Mouse (Mus musculus) CH12.LX (cell line): ENCODE measurements around the gene Wdr63.

Experiments used
- EP300 ChIP-seq: IDR thresholded peaks from 2 replicates; pipeline ENCODE4 v1.6.1; 2011; ENCODE audit warnings: low read length, improper control_type of control experiment
- ETS1 ChIP-seq: conservative IDR thresholded peaks from 2 replicates; pipeline ENCODE4 v1.6.1; 2012; ENCODE audit warnings: low read depth, mild to moderate bottlenecking, inconsistent platforms, low read length, improper control_type of control experiment, moderate library complexity
- IRF4 ChIP-seq: IDR thresholded peaks from 2 replicates; pipeline ENCODE4 v1.6.1; 2014; ENCODE audit warnings: low read depth, mild to moderate bottlenecking, inconsistent platforms, low read length, improper control_type of control experiment
- POLR2A ChIP-seq: IDR thresholded peaks from 2 replicates; pipeline ENCODE4 v1.6.1; 2011; ENCODE audit warnings: low read depth, mild to moderate bottlenecking, improper control_type of control experiment, low read length
- POLR2AphosphoS2 ChIP-seq: IDR thresholded peaks from 2 replicates; pipeline ENCODE4 v1.6.1; 2011; ENCODE audit warnings: low read depth, low read length, improper control_type of control experiment
- SIN3A ChIP-seq: IDR thresholded peaks from 2 replicates; pipeline ENCODE4 v1.6.1; 2012; ENCODE audit warnings: low read length, improper control_type of control experiment, inconsistent platforms

DNA sequence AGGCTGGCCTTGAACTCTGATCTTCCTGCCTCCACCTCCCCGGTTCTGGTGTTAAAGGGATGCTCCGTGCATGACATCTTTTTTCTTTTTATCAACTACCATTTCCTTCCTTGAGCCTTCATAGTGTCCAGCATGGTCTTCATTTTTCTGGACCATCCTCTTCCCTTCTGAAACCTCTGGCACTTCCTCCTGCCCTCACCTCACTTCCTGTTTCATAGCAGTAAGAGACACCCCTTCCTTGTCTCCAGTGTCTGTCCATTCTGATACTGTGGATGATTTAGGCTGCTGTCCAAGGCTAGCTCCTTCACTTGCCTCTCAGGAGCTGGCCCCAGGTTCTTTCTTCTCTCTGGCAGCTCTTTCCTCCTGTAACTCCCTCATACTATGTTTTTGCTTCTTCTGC is 27.5 kb upstream of the Wdr63 start:
- TF ChIP-seq IRF4 (peak; percentile 39; the same call in 1 of the 2 replicates), POLR2A (no peak), POLR2AphosphoS2 (no peak), SIN3A (no peak), EP300 (no peak), ETS1 (no peak)
